Mouse (Mus musculus) erythroid progenitor cell, adult 5-6 weeks (primary cell): ENCODE measurements around the gene Phkg2. TPM values are rescaled to one million over a fixed set of nuclear protein-coding genes. Genes with fewer than 3 reads are reported as not detected.
"Not testable (repeated sequence)": the region's sequence is repeated elsewhere in the genome, so short reads cannot be mapped to it uniquely, and the experiment has no call there.

Experiments used
- ATAC-seq: replicated peaks from 2 replicates; pipeline ENCODE4 v1.8.0; 2016; ENCODE audit warnings: moderate number of reproducible peaks, mild to moderate bottlenecking, moderate TSS enrichment, inconsistent platforms; ENCODE audit not compliant: poor library complexity, low FRiP score, severe bottlenecking
- total RNA-seq, 2 experiments: library from RNA; stranded (forward) in 1 of 2; stranded (reverse) in 1 of 2; fragments of 150-400 nt in 1 of 2; fragments of 186-747, 209-891 nt in 1 of 2; gene quantifications; 2 replicates each; pipeline versions ENCODE4 v1.2.3 to v1.2.4; 2015 to 2017; ENCODE audit warnings: low replicate concordance in 2 of 2

Gene Phkg2
- total RNA-seq, 2 experiments from 2014 or later = 27.9 to 58.7 TPM

- no peak for ATAC-seq
Observed at GRCm38 (mm10) chr7:127600612-127601011, 27.5 kb downstream of the Phkg2 start.

GRCm38 (mm10) chr7:127601735-127602134 lies 28.6 kb downstream of the Phkg2 start:
- ATAC-seq = no peak

- ATAC-seq = no peak
Observed at GRCm38 (mm10) chr7:127602903-127603302, 29.8 kb downstream of the Phkg2 start.

GRCm38 (mm10) chr7:127604256-127604655 lies 31.1 kb downstream of the Phkg2 start:
- ATAC-seq = no peak

- ATAC-seq = no peak
Observed at GRCm38 (mm10) chr7:127607150-127607549, 34.0 kb downstream of the Phkg2 start.

- ATAC-seq = no peak
Observed at GRCm38 (mm10) chr7:127611011-127611410, 37.9 kb downstream of the Phkg2 start.

GRCm38 (mm10) chr7:127611561-127611960 lies 38.4 kb downstream of the Phkg2 start:
- ATAC-seq = no peak

- ATAC-seq = no peak
Observed at GRCm38 (mm10) chr7:127613501-127613900, 40.4 kb downstream of the Phkg2 start.

- ATAC-seq = no peak
Observed at GRCm38 (mm10) chr7:127614091-127614490, 41.0 kb downstream of the Phkg2 start.

- peak; percentile 37 for ATAC-seq
Observed at GRCm38 (mm10) chr7:127614511-127614890, 41.4 kb downstream of the Phkg2 start.

- ATAC-seq = no peak
Observed at GRCm38 (mm10) chr7:127614891-127615843, 42.0 kb downstream of the Phkg2 start, which contains the start of gene Zfp629. Gene Zfp629 (minus strand): TSS chr7:127615797.

- ATAC-seq = no peak
Observed at GRCm38 (mm10) chr7:127616336-127616735, 43.2 kb downstream of the Phkg2 start.

- no peak for ATAC-seq
Observed at GRCm38 (mm10) chr7:127616881-127617280, 43.7 kb downstream of the Phkg2 start.

- no peak for ATAC-seq
Observed at GRCm38 (mm10) chr7:127617962-127618361, 44.8 kb downstream of the Phkg2 start.

GRCm38 (mm10) chr7:127618402-127618801 lies 45.3 kb downstream of the Phkg2 start:
- not testable (repeated sequence) for ATAC-seq

GRCm38 (mm10) chr7:127626039-127626438 lies 52.9 kb downstream of the Phkg2 start:
- ATAC-seq = peak; percentile 56

- peak; percentile 100 for ATAC-seq
Observed at GRCm38 (mm10) chr7:127626471-127626870, 53.3 kb downstream of the Phkg2 start.

- no peak for ATAC-seq
Observed at GRCm38 (mm10) chr7:127628646-127629045, 55.5 kb downstream of the Phkg2 start.

GRCm38 (mm10) chr7:127631416-127631815 lies 58.3 kb downstream of the Phkg2 start:
- no peak for ATAC-seq
